8 mouse cellular contexts compared by ENCODE assay signal in the genomic region with DNA sequence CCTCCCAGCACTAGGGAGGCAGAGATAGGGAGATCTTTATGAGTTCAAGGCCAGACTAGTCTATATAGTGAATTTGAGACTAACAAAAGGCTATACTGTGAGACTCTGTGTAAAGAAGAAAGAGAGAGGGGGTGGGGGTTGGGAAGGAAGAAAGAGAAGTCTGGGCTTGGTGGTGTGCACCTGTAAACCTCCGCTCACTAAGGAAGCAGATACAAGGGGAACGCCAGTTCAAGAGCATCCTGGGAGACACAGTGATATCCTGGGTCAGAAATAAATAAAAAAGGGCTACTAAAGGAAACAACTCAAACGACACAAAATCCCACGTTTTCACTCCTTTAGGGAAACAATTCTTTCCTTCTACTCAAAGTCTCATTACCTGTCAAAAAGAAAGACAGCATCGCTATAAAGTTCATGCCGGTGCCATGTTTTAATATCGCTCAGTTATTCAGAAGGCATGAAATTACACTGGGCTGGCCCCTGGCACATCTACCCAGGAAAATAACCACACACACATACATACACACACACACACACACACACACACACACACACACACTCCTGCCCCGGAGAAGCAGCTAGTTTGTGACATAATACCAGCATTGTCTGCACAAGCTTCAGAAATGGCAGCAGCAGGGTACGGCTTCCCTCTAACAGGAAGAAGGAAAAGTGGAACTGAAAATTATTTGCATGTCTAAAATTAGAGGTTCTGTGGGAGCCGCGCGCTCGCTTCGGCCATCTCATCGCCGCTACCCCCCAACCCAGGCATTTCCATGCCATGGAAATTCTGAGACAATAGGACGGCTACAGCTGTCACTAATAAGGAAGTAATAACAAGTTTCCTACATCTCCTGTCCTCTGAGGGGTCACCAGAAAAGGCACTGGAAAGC. TPM values are rescaled to one million over a fixed set of nuclear protein-coding genes. Genes with fewer than 3 reads are reported as not detected.
DNase-seq lines count a peak whose midpoint lies in the region; ATAC-seq lines count a peak whose summit lies in the region.

No protein-coding gene starts in this region.

- no peaks in the 10 kb centered on the region for H3K36me3 ChIP-seq in heart, embryonic 16.5 days (ENCODE audit: control insufficient read depth, insufficient read depth)
- no peaks in the 10 kb centered on the region for H3K36me3 ChIP-seq in lung, embryonic 16.5 days (ENCODE audit: control insufficient read depth, insufficient read depth, low read length)
- H3K36me3 ChIP-seq in stomach, embryonic 16.5 days (ENCODE audit: control insufficient read depth, insufficient read depth, low read length): no peaks in the 10 kb centered on the region

- peak overlapping the region; percentile 60 for H3K9ac ChIP-seq in heart, embryonic 16.5 days (ENCODE audit: low read length)
- H3K9ac ChIP-seq in lung, embryonic 16.5 days (ENCODE audit: low read length): no peak overlapping the region
- no peak overlapping the region for H3K9ac ChIP-seq in stomach, embryonic 16.5 days (ENCODE audit: low read length)

- H3K4me2 ChIP-seq in heart, embryonic 16.5 days (ENCODE audit: low read depth, low read length): peak overlapping the region; percentile 60
- peak overlapping the region; percentile 25; the same call in 1 of the 2 replicates for H3K4me2 ChIP-seq in lung, embryonic 16.5 days (ENCODE audit: low read depth, low read length)
- peak overlapping the region; percentile 20 for H3K4me2 ChIP-seq in stomach, embryonic 16.5 days (ENCODE audit: low read depth, low read length)

- WGBS in heart, embryonic 16.5 days: 49% methylated on average over 17 of the region's 17 CpGs
- 69% methylated on average over 17 of the region's 17 CpGs for WGBS in lung, embryonic 16.5 days
- 70% methylated on average over 17 of the region's 17 CpGs for WGBS in stomach, embryonic 16.5 days

- no peak for ATAC-seq in heart, embryonic 16.5 days (replicated peaks; ENCODE audit: extremely low read depth, insufficient read depth, low FRiP score)
- no peak for ATAC-seq in lung, embryonic 16.5 days (ENCODE audit: low read depth)
- ATAC-seq in stomach, embryonic 16.5 days (ENCODE audit: insufficient read depth, low FRiP score): peak; percentile 34; the same call in 1 of the 2 replicates

- H3K4me3 ChIP-seq in heart, embryonic 16.5 days (ENCODE audit: low read length): peak overlapping the region; percentile 34
- H3K4me3 ChIP-seq in lung, embryonic 16.5 days (ENCODE audit: low read length): 0 out of 2 replicates have a peak overlapping the region, but pooled peaks have one; percentile 15
- H3K4me3 ChIP-seq in stomach, embryonic 16.5 days (replicated peaks; ENCODE audit: low read length): no peak overlapping the region

- no peaks in the 10 kb centered on the region for H3K27me3 ChIP-seq in heart, embryonic 16.5 days (ENCODE audit: control insufficient read depth, insufficient read depth, low read length)
- H3K27me3 ChIP-seq in lung, embryonic 16.5 days (ENCODE audit: control insufficient read depth, insufficient read depth, low read depth, low read length): no peaks in the 10 kb centered on the region
- H3K27me3 ChIP-seq in stomach, embryonic 16.5 days (ENCODE audit: control insufficient read depth, insufficient read depth, low read length): no peaks in the 10 kb centered on the region

- H3K27ac ChIP-seq in heart, embryonic 16.5 days (ENCODE audit: low read length): no peak overlapping the region
- no peak overlapping the region for H3K27ac ChIP-seq in lung, embryonic 16.5 days (ENCODE audit: low read length)
- H3K27ac ChIP-seq in stomach, embryonic 16.5 days (ENCODE audit: low read length): no peak overlapping the region; the same call in 1 of the 2 replicates

- peaks cover 14% of the 10 kb centered on the region for H3K4me1 ChIP-seq in heart, embryonic 16.5 days (ENCODE audit: control insufficient read depth, insufficient read depth, low read length)
- H3K4me1 ChIP-seq in lung, embryonic 16.5 days (replicated peaks; ENCODE audit: control insufficient read depth, insufficient read depth, low read length): peaks cover 7% of the 10 kb centered on the region; the same call in 1 of the 2 replicates
- H3K4me1 ChIP-seq in stomach, embryonic 16.5 days (ENCODE audit: control insufficient read depth, insufficient read depth, low read length): peaks cover 3% of the 10 kb centered on the region; the same call in 1 of the 2 replicates

- peak; percentile 55 for DNase-seq in layer of hippocampus, adult 11-12 months (ENCODE audit: low spot score)
- DNase-seq in layer of hippocampus, postnatal 14 days (ENCODE audit: low spot score in 2 of 2): no peak
- peak; percentile 50 for DNase-seq in cerebellum, adult 9-10 months
- no peak for DNase-seq in urinary bladder, adult 18-20 months (ENCODE audit: low spot score in 2 of 2)
- no peak for DNase-seq in testis, postnatal 14 days (ENCODE audit: low spot score)

- no peaks in the 10 kb centered on the region for H3K9me3 ChIP-seq in heart, embryonic 16.5 days (replicated peaks; ENCODE audit: control insufficient read depth, low read length)
- H3K9me3 ChIP-seq in lung, embryonic 16.5 days (ENCODE audit: control insufficient read depth, low read length): no peaks in the 10 kb centered on the region
- no peaks in the 10 kb centered on the region for H3K9me3 ChIP-seq in stomach, embryonic 16.5 days (replicated peaks; ENCODE audit: control insufficient read depth, low read length)

RNA-seq across cellular contexts. Expression of gene Ptprj, which starts 6.6 kb away (rescaled TPM):
- total RNA-seq in layer of hippocampus, postnatal 14 days (2021): 100 to 1,000 TPM; 101 to 107 TPM
- polyA plus RNA-seq in heart, embryonic 16.5 days (2015; fragmentation: Nextera tagmentation; extraction: Ambion mirVana): 1.0 and 1.1 TPM in 2 replicates
- polyA plus RNA-seq in lung, embryonic 16.5 days (2015; fragmentation: Nextera tagmentation; extraction: Ambion mirVana): 2.7 and 3.1 TPM in 2 replicates
- 4.1 and 5.0 TPM in 2 replicates for polyA plus RNA-seq in stomach, embryonic 16.5 days (2015; fragmentation: Nextera tagmentation; extraction: Ambion mirVana)

Comparison
In these comparisons a context has a peak if more than half of its experiments do, and no peak if none do; other contexts are left out.
1. DNase-seq: peak in layer of hippocampus, adult 11-12 months (single experiment) and cerebellum, adult 9-10 months (single experiment); none in layer of hippocampus, postnatal 14 days (0 of 2), urinary bladder, adult 18-20 months (0 of 2) and testis, postnatal 14 days (single experiment).
2. Peak in every context shown above with its lines, with median percentiles within 50 percentile points of each other: H3K4me2 ChIP-seq.